Mouse (Mus musculus) left cerebral cortex, postnatal 10 days (tissue): Measurements from ENCODE around the gene Smim24. TPM values are rescaled to one million over a fixed set of nuclear protein-coding genes. Genes with fewer than 3 reads are reported as not detected.

ENCODE experiments used
- DNase-seq, 2 experiments: peaks; one replicate each; pipeline ENCODE4 v3.0.0; 2021 to 2022; ENCODE audit warnings: low spot score in 2 of 2, mixed read lengths in 1 of 2; ENCODE audit errors: extremely low spot score in 1 of 2
- intact Hi-C: fragments of 180-260 bp; cut with DNase I; formaldehyde crosslinking; loops from one replicate; pipeline ENCODE4 v1.15.1; 2025
- total RNA-seq, 2 experiments: library from RNA; stranded (reverse); gene quantifications; 2 replicates each; pipeline ENCODE4 v1.2.3; 2021

The Smim24 gene
- total RNA-seq, 2 experiments from 2014 or later: 2.0 to 2.2 TPM

DNA sequence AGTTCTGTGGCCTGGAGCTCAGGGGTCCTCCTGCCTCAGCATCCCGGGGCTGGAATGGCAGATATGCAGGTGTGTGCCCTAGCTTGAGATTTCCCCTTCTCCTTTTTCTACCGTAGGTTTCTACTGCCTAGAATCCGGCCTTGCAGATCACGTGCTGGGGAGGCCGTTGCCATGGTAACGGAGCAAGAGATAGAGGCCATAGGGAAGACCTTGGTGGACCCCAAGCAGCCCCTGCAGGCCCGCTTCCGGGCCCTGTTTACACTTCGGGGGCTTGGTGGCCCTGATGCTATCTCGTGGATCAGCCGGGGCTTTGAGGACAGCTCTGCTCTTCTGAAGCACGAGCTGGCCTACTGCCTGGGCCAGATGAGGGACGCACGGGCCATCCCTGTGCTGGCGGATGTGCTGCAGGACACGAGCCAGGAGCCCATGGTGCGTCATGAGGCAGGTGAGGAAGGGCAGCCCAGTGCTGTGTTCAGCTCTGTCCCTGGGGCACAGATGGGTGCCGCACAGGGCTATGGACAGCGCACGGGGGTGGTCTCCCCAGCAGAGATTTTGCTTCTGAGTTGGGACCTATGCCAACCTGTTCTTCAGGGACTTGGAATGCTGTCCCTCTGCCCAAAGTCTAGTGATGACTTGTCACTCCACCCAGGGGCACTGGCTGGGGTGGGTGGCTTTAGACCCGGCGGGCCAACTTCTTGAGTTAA lies 7.1 kb upstream of the Smim24 start:
- no peak for DNase-seq
- intact Hi-C loops: no loop called here

DNA sequence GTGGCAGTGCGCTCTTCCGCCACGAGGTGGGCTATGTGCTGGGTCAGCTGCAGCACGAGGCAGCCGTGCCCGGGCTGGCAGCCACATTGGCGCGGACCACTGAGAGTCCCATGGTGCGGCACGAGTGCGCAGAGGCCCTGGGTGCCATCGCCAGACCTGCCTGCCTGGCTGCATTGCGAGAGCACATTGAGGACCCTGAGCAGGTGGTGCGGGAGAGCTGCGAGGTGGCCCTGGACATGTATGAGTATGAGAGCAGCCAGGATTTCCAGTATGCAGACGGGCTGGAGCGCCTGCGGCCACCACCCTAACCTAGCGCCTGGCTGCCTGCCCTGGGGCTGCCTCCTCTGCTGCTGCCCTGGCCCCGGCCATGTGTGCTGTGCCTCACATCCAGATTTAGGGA lies 5.1 kb upstream of the Smim24 start:
- DNase-seq: no peak
- intact Hi-C loops: no loop called here

GRCm38 (mm10) chr10:81388505-81389055 lies 4.3 kb upstream of the Smim24 start, which contains the start of gene Gm48552:
TSS of gene Gm48552 (plus strand) at chr10:81389005.
- intact Hi-C loops: no loop called here
- no peak for DNase-seq

DNA sequence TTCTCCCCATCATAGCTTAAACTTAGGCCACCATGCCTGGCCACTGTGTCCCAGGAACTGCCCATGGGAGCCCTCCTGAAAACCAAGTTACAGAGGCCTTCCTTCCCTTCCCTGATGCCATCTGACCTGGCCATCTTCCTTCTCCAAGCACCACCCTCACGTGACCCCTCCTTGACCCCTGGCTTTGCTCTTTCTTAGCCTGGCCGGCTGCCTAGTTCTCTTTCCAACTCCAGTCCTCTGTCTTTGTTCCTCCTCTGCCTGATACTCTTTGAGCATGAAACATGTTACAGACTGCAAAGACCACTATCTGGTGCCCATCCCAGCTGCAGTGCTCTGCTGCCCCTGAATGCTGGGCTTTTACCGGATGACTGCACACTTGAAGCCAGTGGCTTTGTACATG lies 3.5 kb upstream of the Smim24 start:
- intact Hi-C loops: no loop called here
- no peak for DNase-seq

GRCm38 (mm10) chr10:81389801-81390677 lies 2.8 kb upstream of the Smim24 start:
- intact Hi-C loops: no loop called here
- DNase-seq: peak in 1 of 2 experiments; percentile 82

DNA sequence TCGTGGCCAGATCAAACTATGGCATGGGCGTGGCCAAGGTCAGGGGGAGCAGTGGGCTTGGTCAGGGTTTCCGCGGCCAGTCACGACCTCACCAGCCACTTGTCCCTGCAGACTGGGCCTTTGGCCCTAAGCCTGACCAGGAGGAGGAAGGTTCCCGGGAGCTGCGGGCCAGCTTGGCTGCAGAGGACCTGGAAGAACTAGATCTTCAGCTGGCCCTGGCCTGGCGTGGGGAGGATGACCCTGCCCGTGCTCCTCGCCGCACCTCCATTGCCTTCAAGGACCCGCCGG lies 2.2 kb upstream of the Smim24 start:
- intact Hi-C loops: no loop called here
- no peak for DNase-seq

- DNase-seq: no peak
- intact Hi-C loops: no loop called here
These were observed 581 bp upstream of the Smim24 start for GRCm38 (mm10) chr10:81392270-81392669.

DNA sequence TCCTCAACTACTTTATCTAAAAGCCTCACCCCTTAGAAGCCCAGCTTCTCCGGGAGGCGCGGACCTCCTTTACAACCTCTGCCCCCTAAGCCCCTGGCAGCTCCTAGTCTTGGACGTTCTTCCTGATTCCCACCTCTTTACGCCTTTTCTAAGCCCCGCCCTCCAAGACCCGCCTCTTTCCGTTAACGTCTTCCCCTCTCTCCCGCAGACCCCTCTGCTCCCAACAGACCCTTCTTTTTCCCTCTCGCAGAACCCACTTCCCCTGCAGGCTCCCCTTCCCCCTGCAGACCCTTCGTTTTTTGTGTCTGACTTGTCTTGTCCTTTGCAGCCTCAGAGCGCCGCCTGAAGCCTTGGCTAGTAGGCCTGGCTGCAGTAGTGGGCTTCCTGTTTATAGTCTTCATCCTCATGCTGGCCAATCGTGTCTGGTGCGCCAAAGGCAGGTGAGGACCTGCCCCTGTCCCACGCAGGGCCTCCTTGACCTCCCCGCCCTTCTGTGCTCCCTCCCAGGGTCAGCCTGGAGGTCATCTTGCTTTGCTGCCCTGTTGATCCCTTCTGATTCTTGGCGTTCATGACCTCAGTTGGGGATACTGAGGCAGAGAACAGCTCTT lies 709 bp downstream of the Smim24 start:
- DNase-seq: no peak
- intact Hi-C loops: loop anchor here (2.0 kb wide), 1 partner anchor 57 kb away; no protein-coding TSS in a partner anchor

DNA sequence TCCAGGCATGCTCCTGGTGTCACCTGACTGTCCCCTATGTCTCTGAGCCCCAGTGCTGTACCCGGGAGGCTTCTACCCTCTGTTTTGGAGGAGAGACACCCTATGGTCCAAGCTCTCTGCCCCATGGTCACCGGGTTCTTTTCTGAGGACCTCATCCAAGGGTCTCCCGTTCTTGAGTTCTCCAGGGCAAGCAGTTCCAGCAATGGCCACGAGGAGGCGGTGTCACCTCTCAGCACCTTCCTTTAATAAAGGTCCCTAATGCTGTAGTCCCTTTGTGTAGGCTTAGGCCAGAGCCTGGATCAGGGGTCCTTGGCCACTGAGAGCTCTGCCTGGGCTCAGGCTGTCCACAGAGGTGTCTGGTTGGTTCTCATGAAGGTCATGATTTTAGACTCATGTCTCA lies 2.3 kb downstream of the Smim24 start:
- DNase-seq: no peak
- intact Hi-C loops: loop anchor here (2.0 kb wide), 1 partner anchor 56 kb away; no protein-coding TSS in a partner anchor

- intact Hi-C loops: loop anchor here (2.0 kb wide), 1 partner anchor 55 kb away; no protein-coding TSS in a partner anchor
- DNase-seq: no peak
These were observed 3.0 kb downstream of the Smim24 start for GRCm38 (mm10) chr10:81395865-81396264.

DNA sequence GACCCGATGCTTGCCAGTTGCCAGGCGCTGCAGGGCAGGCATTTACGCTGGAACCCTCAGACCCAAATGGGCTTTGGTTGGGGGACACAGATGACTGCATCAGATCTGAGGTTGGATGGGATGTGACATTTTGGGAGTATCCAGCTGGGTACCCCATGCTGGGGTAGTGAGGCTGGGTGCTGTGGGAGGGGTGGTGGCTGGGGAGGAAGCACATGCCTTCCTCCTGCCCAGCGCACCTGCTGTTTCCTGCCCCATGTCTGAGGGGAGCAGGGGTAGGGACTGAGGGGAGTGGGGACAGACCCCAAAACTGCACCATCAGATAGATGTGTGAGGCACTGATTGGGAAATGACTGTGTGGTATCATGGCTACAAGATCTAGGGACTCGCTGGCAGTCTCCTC lies 3.9 kb downstream of the Smim24 start:
- DNase-seq: no peak
- intact Hi-C loops: no loop called here

DNA sequence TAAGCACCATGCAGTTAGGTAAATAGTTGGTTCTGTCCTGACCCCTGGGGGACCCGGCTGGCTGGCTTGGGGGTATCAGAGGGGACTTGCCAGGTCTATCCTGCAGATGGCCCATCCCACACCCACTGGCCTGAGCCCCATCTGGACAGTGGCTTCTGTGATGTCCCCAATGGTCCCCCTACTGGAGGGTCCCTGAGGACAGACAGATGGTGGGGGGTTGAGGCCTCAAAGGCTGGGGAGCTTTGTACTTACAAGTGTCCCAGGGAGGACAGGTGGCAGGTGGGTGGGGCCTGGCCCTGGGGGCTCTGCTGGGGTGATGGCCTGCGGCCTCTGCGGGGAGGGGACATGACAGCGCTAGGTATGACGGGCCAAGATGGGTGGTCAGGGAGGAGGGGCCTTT lies 6.4 kb downstream of the Smim24 start:
- intact Hi-C loops: no loop called here

DNA sequence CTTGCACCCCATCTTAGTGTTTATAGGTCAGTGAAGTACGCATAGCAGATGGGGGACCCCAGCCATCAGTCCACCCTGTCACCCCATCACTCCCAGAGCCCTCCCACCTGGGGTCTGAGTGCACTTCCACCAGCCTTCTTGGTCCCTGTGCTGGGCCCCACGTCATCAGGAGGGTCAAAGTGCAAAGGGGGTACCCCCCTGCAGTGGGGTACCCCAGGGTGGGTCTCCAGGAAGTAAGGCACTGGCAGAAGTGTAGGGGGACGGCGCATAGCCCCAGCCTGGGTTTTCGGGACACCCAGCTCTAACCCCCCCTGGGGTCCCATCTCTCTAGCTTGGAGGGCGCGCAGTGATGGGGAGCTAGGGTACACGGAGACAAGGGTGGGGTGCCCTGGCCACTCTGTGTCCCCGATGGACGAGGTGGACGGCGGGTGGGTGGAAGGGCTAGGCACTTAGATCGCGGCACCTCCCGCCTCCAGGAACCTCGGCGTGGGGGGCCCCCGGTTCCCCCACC lies 7.0 kb downstream of the Smim24 start:
- no peak for DNase-seq
- intact Hi-C loops: no loop called here

More for the DNA sequence above, 6.4 kb downstream of the Smim24 start:
- no peak for DNase-seq

DNA sequence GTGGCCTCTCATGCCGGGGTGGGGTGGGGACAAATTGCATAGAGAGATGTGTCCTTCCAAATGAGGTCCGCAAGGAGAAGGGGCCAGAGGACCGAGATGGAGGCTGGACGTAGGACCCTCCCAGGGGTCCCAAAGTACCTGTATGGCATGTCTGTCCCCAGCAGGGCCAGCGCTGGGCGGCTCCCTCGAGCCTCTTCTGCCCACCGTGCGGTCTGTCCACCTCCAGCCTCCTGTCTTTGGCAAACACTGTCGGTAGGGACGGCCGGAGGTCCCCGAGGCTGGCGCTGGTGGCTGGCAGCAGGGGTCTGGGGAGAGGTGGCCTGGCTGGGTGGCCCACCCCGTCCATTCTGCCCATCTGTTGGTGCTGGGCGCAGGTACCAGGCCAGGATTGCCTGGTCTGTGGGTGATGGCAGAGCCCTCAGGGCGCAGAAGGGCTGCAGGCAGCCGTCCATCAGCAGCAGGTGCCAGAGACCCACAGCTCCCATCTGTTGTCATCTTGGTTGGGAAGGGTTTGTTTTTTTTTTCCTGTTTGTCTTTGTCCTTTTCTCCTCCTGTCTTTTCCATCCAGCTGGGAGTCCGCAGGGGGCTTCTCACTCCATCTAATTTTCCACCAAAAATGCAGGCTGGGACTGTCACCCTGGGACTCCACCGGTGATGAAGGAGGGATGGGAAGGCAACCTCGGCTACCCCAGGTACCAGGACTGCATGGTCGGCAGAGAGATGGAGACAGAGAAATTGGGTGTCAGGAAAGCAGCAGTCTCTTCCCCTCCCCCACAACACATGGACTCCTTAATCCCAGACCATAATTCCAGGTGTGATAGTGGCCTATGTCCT lies 7.7 kb downstream of the Smim24 start:
- intact Hi-C loops: no loop called here
- DNase-seq: no peak

GRCm38 (mm10) chr10:81401205-81401520 lies 8.3 kb downstream of the Smim24 start:
- intact Hi-C loops: no loop called here

DNA sequence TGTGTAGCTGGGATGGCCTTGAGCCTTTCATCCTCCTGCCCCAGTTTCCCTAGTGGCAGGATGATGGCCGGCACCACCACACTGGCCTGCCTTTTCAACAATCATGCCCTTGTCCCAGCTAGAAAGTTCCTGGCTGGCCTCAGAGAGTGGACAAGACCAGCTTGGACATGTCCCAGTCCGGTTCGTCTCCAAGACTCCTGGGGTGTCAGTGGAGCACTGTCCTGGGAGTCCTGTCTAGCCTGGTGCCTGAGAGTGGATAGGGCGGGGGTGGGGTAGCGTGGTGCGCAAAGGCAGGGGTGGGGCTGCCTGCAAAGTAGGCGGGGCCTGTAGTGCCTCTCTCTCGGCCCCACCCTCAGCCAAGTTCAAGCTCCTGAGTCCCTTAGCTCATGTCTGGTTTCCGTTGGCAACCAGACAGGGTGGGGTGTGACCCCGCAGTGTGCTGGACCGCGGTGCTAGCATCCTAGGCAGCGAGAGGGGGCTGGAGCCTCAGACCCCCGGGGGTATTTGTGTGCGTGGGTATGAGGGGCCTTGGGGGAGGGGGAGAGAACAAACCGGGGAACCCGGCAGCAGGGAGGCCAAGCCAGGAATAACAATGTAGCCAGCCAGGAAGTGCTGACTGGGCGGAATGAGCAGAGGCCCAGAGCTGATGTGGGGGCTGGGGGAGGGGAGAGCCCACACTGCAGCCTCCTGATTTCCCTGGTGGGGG lies 8.8 kb downstream of the Smim24 start:
- peak; percentile 62 to 90 for DNase-seq
- intact Hi-C loops: no loop called here

More at GRCm38 (mm10) chr10:81401205-81401520, 8.3 kb downstream of the Smim24 start:
- DNase-seq: no peak

DNA sequence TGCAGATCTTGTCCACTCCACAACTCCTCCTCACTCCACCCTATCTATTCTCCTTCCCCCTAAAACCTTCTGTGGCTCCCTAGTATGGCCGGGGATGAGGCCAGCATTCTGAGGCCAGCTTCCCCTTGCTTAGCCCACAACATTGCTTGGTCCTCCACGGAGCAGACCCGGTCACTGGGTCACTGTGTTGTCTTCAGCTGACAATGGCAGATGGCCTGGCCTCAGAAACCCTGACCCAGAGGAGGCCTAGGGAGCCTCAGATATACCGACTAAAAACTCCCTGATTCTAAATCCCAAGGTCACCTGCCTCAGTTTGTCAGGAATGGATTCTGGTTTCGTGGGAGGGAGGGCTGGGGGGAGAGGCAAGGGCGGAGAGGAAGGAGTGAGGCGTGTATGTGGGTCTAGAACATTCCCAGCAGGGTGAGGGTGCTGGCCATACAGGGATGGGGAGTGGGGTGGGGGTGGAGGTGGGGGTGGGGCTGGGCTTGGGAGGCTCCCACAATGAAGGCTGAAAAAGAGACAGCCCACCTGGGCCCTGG lies 9.4 kb downstream of the Smim24 start:
- intact Hi-C loops: no loop called here
- no peak for DNase-seq

- intact Hi-C loops: no loop called here
- DNase-seq: no peak
These were observed 10.7 kb downstream of the Smim24 start for GRCm38 (mm10) chr10:81403511-81403910.
